Mouse (Mus musculus) CH12.LX (cell line): ENCODE data around the gene Rilpl1. TPM values are rescaled to one million over a fixed set of nuclear protein-coding genes. Genes with fewer than 3 reads are reported as not detected.

ENCODE experiments used
- DNase-seq: peaks from one replicate; pipeline ENCODE4 v3.0.0-alpha.2; 2013; ENCODE audit errors: extremely low read depth
- H3K27ac ChIP-seq: 2 replicates; pipeline ENCODE4 v1.5.1; 2012; ENCODE audit warnings: low read depth, mild to moderate bottlenecking, control low read depth, moderate library complexity; ENCODE audit not compliant: insufficient read depth
- H3K27me3 ChIP-seq: replicated peaks from 2 replicates; pipeline ENCODE3; 2012; ENCODE audit warnings: inconsistent platforms
- H3K36me3 ChIP-seq, 2 experiments: replicated peaks in 1 of 2; 2 replicates each; pipeline versions ENCODE3 to v1.6.1; 2012; ENCODE audit warnings: inconsistent platforms in 1 of 2, low read length in 1 of 2, mild to moderate bottlenecking in 1 of 2, mixed read lengths in 1 of 2, moderate library complexity in 1 of 2; ENCODE audit not compliant: control insufficient read depth in 1 of 2, insufficient read depth in 1 of 2
- H3K4me1 ChIP-seq, 2 experiments: 2 replicates each; pipeline ENCODE4 v1.6.1; 2012; ENCODE audit warnings: inconsistent platforms in 1 of 2, moderate library complexity in 1 of 2; ENCODE audit not compliant: insufficient read depth in 2 of 2, control insufficient read depth in 1 of 2
- H3K4me2 ChIP-seq: 2 replicates; pipeline ENCODE4 v1.6.1; 2012; ENCODE audit warnings: low read depth, mild to moderate bottlenecking, control low read depth; ENCODE audit not compliant: poor library complexity, insufficient read depth, severe bottlenecking
- H3K4me3 ChIP-seq, 3 experiments: fragments of 150-350 bp in 1 of 3; sonication (generic) in 1 of 3; replicated peaks in 1 of 3; 2 replicates each; pipeline versions ENCODE3 to v1.5.1; 2011 to 2012; ENCODE audit warnings: low read depth in 2 of 3, low read length in 2 of 3, mild to moderate bottlenecking in 2 of 3, moderate library complexity in 2 of 3, control low read depth in 1 of 3, improper control_type of control experiment in 1 of 3, inconsistent platforms in 1 of 3, mixed read lengths in 1 of 3; ENCODE audit not compliant: poor library complexity in 1 of 3
- H3K79me2 ChIP-seq: replicated peaks from 2 replicates; pipeline ENCODE4 v1.6.1; 2012; ENCODE audit warnings: mild to moderate bottlenecking, moderate library complexity; ENCODE audit not compliant: control insufficient read depth, poor library complexity, insufficient read depth, severe bottlenecking; ENCODE audit errors: extremely low read depth
- H3K9ac ChIP-seq: 2 replicates; pipeline ENCODE4 v1.6.1; 2012; ENCODE audit warnings: low read depth, mild to moderate bottlenecking, control low read depth, moderate library complexity; ENCODE audit not compliant: insufficient read depth
- H3K9me3 ChIP-seq: replicated peaks from 2 replicates; pipeline ENCODE3; 2012; ENCODE audit warnings: low read length, inconsistent platforms, mixed read lengths
- CHD1 ChIP-seq: IDR thresholded peaks from 2 replicates; pipeline ENCODE4 v1.6.1; 2012; ENCODE audit warnings: low read depth, low read length, improper control_type of control experiment, inconsistent platforms
- CHD2 ChIP-seq: IDR thresholded peaks from 2 replicates; pipeline ENCODE4 v1.6.1; 2011; ENCODE audit warnings: low read length, improper control_type of control experiment
- CTCF ChIP-seq, 2 experiments: IDR thresholded peaks in 1 of 2; conservative IDR thresholded peaks in 1 of 2; 2 replicates each; pipeline ENCODE4 v1.5.1; 2011 to 2012; ENCODE audit warnings: low read depth in 2 of 2, low read length in 2 of 2, improper control_type of control experiment in 1 of 2, inconsistent platforms in 1 of 2, mild to moderate bottlenecking in 1 of 2, moderate library complexity in 1 of 2
- E2F4 ChIP-seq: IDR thresholded peaks from 2 replicates; pipeline ENCODE4 v1.6.1; 2011; ENCODE audit warnings: low read depth, low read length, improper control_type of control experiment; ENCODE audit not compliant: insufficient replicate concordance
- ELF1 ChIP-seq: IDR thresholded peaks from 2 replicates; pipeline ENCODE4 v1.6.1; 2014; ENCODE audit warnings: low read depth, mild to moderate bottlenecking, inconsistent platforms, low read length, improper control_type of control experiment
- HCFC1 ChIP-seq: IDR thresholded peaks from 2 replicates; pipeline ENCODE4 v1.6.1; 2012; ENCODE audit warnings: low read depth, mild to moderate bottlenecking, inconsistent platforms, low read length, improper control_type of control experiment
- IRF4 ChIP-seq: IDR thresholded peaks from 2 replicates; pipeline ENCODE4 v1.6.1; 2014; ENCODE audit warnings: low read depth, mild to moderate bottlenecking, inconsistent platforms, low read length, improper control_type of control experiment
- JUND ChIP-seq: conservative IDR thresholded peaks from 2 replicates; pipeline ENCODE4 v1.6.1; 2011; ENCODE audit warnings: low read depth, low read length, improper control_type of control experiment
- KAT2A ChIP-seq: IDR thresholded peaks from 2 replicates; pipeline ENCODE4 v1.6.1; 2012; ENCODE audit warnings: low read length, improper control_type of control experiment, inconsistent platforms; ENCODE audit not compliant: insufficient replicate concordance
- MAFK ChIP-seq: IDR thresholded peaks from 2 replicates; pipeline ENCODE4 v1.6.1; 2011; ENCODE audit warnings: low read length, improper control_type of control experiment; ENCODE audit not compliant: insufficient replicate concordance
- MAZ ChIP-seq: IDR thresholded peaks from 2 replicates; pipeline ENCODE4 v1.6.1; 2012; ENCODE audit warnings: low read depth, mild to moderate bottlenecking, inconsistent platforms, low read length, improper control_type of control experiment, moderate library complexity
- MEF2A ChIP-seq: IDR thresholded peaks from 2 replicates; pipeline ENCODE4 v1.6.1; 2014; ENCODE audit warnings: low read depth, mild to moderate bottlenecking, inconsistent platforms, low read length, improper control_type of control experiment, borderline replicate concordance
- MXI1 ChIP-seq: IDR thresholded peaks from 2 replicates; pipeline ENCODE4 v1.6.1; 2011; ENCODE audit warnings: mild to moderate bottlenecking, low read depth, low read length, improper control_type of control experiment
- MYC ChIP-seq: IDR thresholded peaks from 2 replicates; pipeline ENCODE4 v1.6.1; 2011; ENCODE audit warnings: low read depth, mild to moderate bottlenecking, improper control_type of control experiment, low read length
- NELFE ChIP-seq: IDR thresholded peaks from 2 replicates; pipeline ENCODE4 v1.6.1; 2011; ENCODE audit warnings: low read depth, low read length, improper control_type of control experiment
- NRF1 ChIP-seq: IDR thresholded peaks from 2 replicates; pipeline ENCODE4 v1.6.1; 2014; ENCODE audit warnings: low read depth, mild to moderate bottlenecking, inconsistent platforms, low read length, improper control_type of control experiment, moderate library complexity
- PAX5 ChIP-seq: IDR thresholded peaks from 2 replicates; pipeline ENCODE4 v1.6.1; 2012; ENCODE audit warnings: low read length, inconsistent platforms, mixed read lengths
- POLR2A ChIP-seq: IDR thresholded peaks from 2 replicates; pipeline ENCODE4 v1.6.1; 2011; ENCODE audit warnings: low read depth, mild to moderate bottlenecking, improper control_type of control experiment, low read length
- POLR2AphosphoS2 ChIP-seq: IDR thresholded peaks from 2 replicates; pipeline ENCODE4 v1.6.1; 2011; ENCODE audit warnings: low read depth, low read length, improper control_type of control experiment
- SIN3A ChIP-seq: IDR thresholded peaks from 2 replicates; pipeline ENCODE4 v1.6.1; 2012; ENCODE audit warnings: low read length, improper control_type of control experiment, inconsistent platforms
- TBP ChIP-seq: conservative IDR thresholded peaks from 2 replicates; pipeline ENCODE4 v1.6.1; 2011; ENCODE audit warnings: low read depth, low read length, improper control_type of control experiment
- TCF12 ChIP-seq: IDR thresholded peaks from 2 replicates; pipeline ENCODE4 v1.6.1; 2014; ENCODE audit warnings: low read depth, mild to moderate bottlenecking, inconsistent platforms, low read length, improper control_type of control experiment
- ZC3H11A ChIP-seq: IDR thresholded peaks from 2 replicates; pipeline ENCODE4 v1.6.1; 2012; ENCODE audit warnings: low read depth, mild to moderate bottlenecking, inconsistent platforms, low read length, improper control_type of control experiment
- ZKSCAN1 ChIP-seq: IDR thresholded peaks from 2 replicates; pipeline ENCODE4 v1.6.1; 2012; ENCODE audit warnings: low read depth, inconsistent platforms, low read length, improper control_type of control experiment, borderline replicate concordance
- ZMIZ1 ChIP-seq: IDR thresholded peaks from 2 replicates; pipeline ENCODE4 v1.6.1; 2012; ENCODE audit warnings: low read depth, mild to moderate bottlenecking, inconsistent platforms, low read length, improper control_type of control experiment
- ZNF384 ChIP-seq: IDR thresholded peaks from 2 replicates; pipeline ENCODE4 v1.6.1; 2012; ENCODE audit warnings: low read depth, low read length, improper control_type of control experiment, inconsistent platforms
- dilution Hi-C: fragments of 300-500 bp; cut with MboI; formaldehyde crosslinking; loops from 2 replicates; pipeline ENCODE4 v1.14.3; 2020; ENCODE audit warnings: low sequenced_read_pairs; ENCODE audit not compliant: extremely low pct_unique_long_range_greater_than_20kb, extremely low pct_ligation_motif_present
- in situ Hi-C: fragments of 300-500 bp; cut with MboI; formaldehyde crosslinking; loops from 3 replicates; pipeline ENCODE4 v1.14.3; 2019; ENCODE audit warnings: low sequenced_read_pairs, low pct_ligation_motif_present, low pct_unique_long_range_greater_than_20kb, mixed read lengths
- polyA plus RNA-seq: library from polyadenylated mRNA; unstranded; fragments of >175 nt; gene quantifications from 2 replicates; pipeline ENCODE4 v1.2.1, GENCODE M21; 2012; ENCODE audit warnings: low read depth; ENCODE audit not compliant: insufficient read length
- total RNA-seq, 2 experiments: library from RNA; depleted of rRNA; stranded (reverse); fragments of 300-350 nt in 1 of 2; fragments of >200 nt in 1 of 2; gene quantifications; 2 replicates each; pipeline ENCODE4 v1.2.3; 2012 to 2014

The Rilpl1 gene
- total and polyA plus RNA-seq, 3 experiments: 3.1 to 5.7 (median 5.4) TPM

- in situ Hi-C loops (loop anchor here (5.0 kb wide), 1 partner anchor 36 kb away; no protein-coding TSS in a partner anchor), dilution Hi-C loops (no loop called here)
- H3K4me3 ChIP-seq: no peak overlapping the region
- H3K4me2 ChIP-seq: no peak overlapping the region
- H3K9me3 ChIP-seq: no peaks in the 10 kb centered on the region
- H3K27ac ChIP-seq: no peak overlapping the region
- peaks cover 4% of the 10 kb centered on the region for H3K27me3 ChIP-seq
- no peaks in the 10 kb centered on the region for H3K79me2 ChIP-seq
- H3K36me3 ChIP-seq: no peaks in the 10 kb centered on the region
- TF ChIP-seq E2F4: no peak
- TF ChIP-seq ELF1: no peak
- TF ChIP-seq ZMIZ1: no peak
- TF ChIP-seq ZC3H11A: no peak
- no peak for DNase-seq
- peaks cover 11 to 19% of the 10 kb centered on the region in 2 experiments; a peak in 3 of 4 replicates for H3K4me1 ChIP-seq
- H3K9ac ChIP-seq: no peak overlapping the region
Observed at GRCm38 (mm10) chr5:124528791-124529190, 2.4 kb downstream of the Rilpl1 start.

GRCm38 (mm10) chr5:124528351-124528750 lies 2.8 kb downstream of the Rilpl1 start:
- DNase-seq: no peak
- no peak overlapping the region for H3K4me2 ChIP-seq
- no peaks in the 10 kb centered on the region for H3K9me3 ChIP-seq
- in situ Hi-C loops: loop anchor here (5.0 kb wide), 1 partner anchor 36 kb away; no protein-coding TSS in a partner anchor
- no peak overlapping the region for H3K4me3 ChIP-seq
- dilution Hi-C loops: no loop called here
- no peak overlapping the region for H3K9ac ChIP-seq
- TF ChIP-seq KAT2A (no peak), TCF12 (no peak), SIN3A (no peak), MXI1 (no peak), CHD1 (no peak), POLR2A (no peak), CHD2 (no peak), PAX5 (no peak), MYC (no peak)
- H3K36me3 ChIP-seq: no peaks in the 10 kb centered on the region
- peaks cover 11 to 19% of the 10 kb centered on the region in 2 experiments; a peak in 3 of 4 replicates for H3K4me1 ChIP-seq
- no peaks in the 10 kb centered on the region for H3K79me2 ChIP-seq
- peaks cover 2% of the 10 kb centered on the region for H3K27me3 ChIP-seq
- no peak overlapping the region for H3K27ac ChIP-seq

- no peak overlapping the region for H3K4me2 ChIP-seq
- H3K36me3 ChIP-seq: peaks cover 0 to 3% of the 10 kb centered on the region in 2 experiments
- H3K9ac ChIP-seq: no peak overlapping the region
- TF ChIP-seq MAZ: no peak
- no peak for TF ChIP-seq IRF4
- TF ChIP-seq HCFC1: no peak
- TF ChIP-seq TCF12: no peak
- no peak for TF ChIP-seq NRF1
- no peak for TF ChIP-seq NELFE
- TF ChIP-seq TBP: no peak
- TF ChIP-seq MXI1: no peak
- TF ChIP-seq ZKSCAN1: no peak
- no peak for TF ChIP-seq JUND
- no peak for TF ChIP-seq KAT2A
- TF ChIP-seq CHD1: no peak
- TF ChIP-seq MYC: no peak
- no peak for TF ChIP-seq ZNF384
- no peak for TF ChIP-seq MAFK
- no peak for TF ChIP-seq CTCF (conservative IDR thresholded peaks at IDR 0.05 in 1 of 2, IDR thresholded peaks at IDR 0.05 in 1 of 2; ENCODE audit: low read depth in 2 of 2, low read length in 2 of 2)
- no peak for TF ChIP-seq MEF2A
- no peak for TF ChIP-seq POLR2AphosphoS2
- no peak for TF ChIP-seq PAX5
- peaks cover 14 to 17% of the 10 kb centered on the region in 2 experiments for H3K4me1 ChIP-seq
- dilution Hi-C loops (no loop called here), in situ Hi-C loops (loop anchor here (5.0 kb wide), 1 partner anchor 33 kb away; no protein-coding TSS in a partner anchor)
- H3K9me3 ChIP-seq: no peaks in the 10 kb centered on the region
- no peak for DNase-seq
- H3K79me2 ChIP-seq: no peaks in the 10 kb centered on the region
- no peak overlapping the region for H3K4me3 ChIP-seq
- no peak overlapping the region for H3K27ac ChIP-seq
- no peaks in the 10 kb centered on the region for H3K27me3 ChIP-seq
Observed at GRCm38 (mm10) chr5:124524943-124525342, 6.2 kb downstream of the Rilpl1 start.
